Mouse (Mus musculus): ENCODE results near the gene Gpcpd1. TPM values are rescaled to one million over a fixed set of nuclear protein-coding genes. Genes with fewer than 3 reads are reported as not detected.
"Not testable (repeated sequence)": the region's sequence is repeated elsewhere in the genome, so short reads cannot be mapped to it uniquely, and the experiment has no call there.

Gpcpd1 gene
- total and polyA plus RNA-seq, 2 experiments from 2014 or later = 55.7 to 84.0 TPM

- TF ChIP-seq CTCF (IDR thresholded peaks at IDR 0.05) = no peak
- no peak for ATAC-seq (ENCODE audit: low FRiP score)
- WGBS = 92% methylated on average over 3 of the region's 3 CpGs
These were observed 4.6 kb upstream of the Gpcpd1 start for GRCm38 (mm10) chr2:132592126-132592525.

GRCm38 (mm10) chr2:132591579-132591978 lies 4.0 kb upstream of the Gpcpd1 start:
- H3K27ac ChIP-seq (ENCODE audit: low read depth, low read length); H3K9ac ChIP-seq (replicated peaks; ENCODE audit: low read length, poor library complexity, severe bottlenecking); H3K9me3 ChIP-seq (ENCODE audit: low read length); H3K27me3 ChIP-seq (ENCODE audit: insufficient read depth, low read length); ATAC-seq (ENCODE audit: low FRiP score); H3K4me1 ChIP-seq (ENCODE audit: insufficient read depth, low read length); H3K4me2 ChIP-seq (ENCODE audit: low read depth, low read length, poor library complexity, severe bottlenecking); H3K4me3 ChIP-seq (ENCODE audit: low read depth, low read length); H3K36me3 ChIP-seq (ENCODE audit: insufficient read depth, low read length); DNase-seq (ENCODE audit: low spot score): not testable (repeated sequence)
- WGBS = 83% methylated on average over 3 of the region's 3 CpGs

More at GRCm38 (mm10) chr2:132592126-132592525, 4.6 kb upstream of the Gpcpd1 start:
- Histone ChIP-seq H3K27ac (ENCODE audit: low read depth, low read length) (no peak overlapping the region), H3K36me3 (ENCODE audit: insufficient read depth, low read length) (no peaks in the 10 kb centered on the region), H3K4me1 (ENCODE audit: insufficient read depth, low read length) (no peaks in the 10 kb centered on the region), H3K9ac (replicated peaks; ENCODE audit: low read length, poor library complexity, severe bottlenecking) (no peak overlapping the region), H3K27me3 (ENCODE audit: insufficient read depth, low read length) (no peaks in the 10 kb centered on the region), H3K9me3 (ENCODE audit: low read length) (no peaks in the 10 kb centered on the region), H3K4me3 (ENCODE audit: low read depth, low read length) (no peak overlapping the region), H3K4me2 (ENCODE audit: low read depth, low read length, poor library complexity, severe bottlenecking) (no peak overlapping the region)
- no peak for DNase-seq (ENCODE audit: low spot score)

GRCm38 (mm10) chr2:132589906-132590538 lies 2.5 kb upstream of the Gpcpd1 start:
- H3K9me3 ChIP-seq (ENCODE audit: low read length) = no peaks in the 10 kb centered on the region
- H3K9ac ChIP-seq (replicated peaks; ENCODE audit: low read length, poor library complexity, severe bottlenecking) = no peak overlapping the region
- H3K36me3 ChIP-seq (ENCODE audit: insufficient read depth, low read length) = no peaks in the 10 kb centered on the region
- H3K27me3 ChIP-seq (ENCODE audit: insufficient read depth, low read length) = no peaks in the 10 kb centered on the region
- H3K4me3 ChIP-seq (ENCODE audit: low read depth, low read length) = no peak overlapping the region
- 85% methylated on average over 6 of the region's 6 CpGs for WGBS
- no peak for ATAC-seq (ENCODE audit: low FRiP score)
- no peak overlapping the region for H3K27ac ChIP-seq (ENCODE audit: low read depth, low read length)
- H3K4me2 ChIP-seq (ENCODE audit: low read depth, low read length, poor library complexity, severe bottlenecking) = no peak overlapping the region
- DNase-seq (ENCODE audit: low spot score) = no peak
- no peaks in the 10 kb centered on the region for H3K4me1 ChIP-seq (ENCODE audit: insufficient read depth, low read length)
- TF ChIP-seq CTCF (IDR thresholded peaks at IDR 0.05) = no peak

GRCm38 (mm10) chr2:132586006-132586405 lies 1.5 kb downstream of the Gpcpd1 start:
- no peak overlapping the region for H3K27ac ChIP-seq (ENCODE audit: low read depth, low read length)
- ATAC-seq (ENCODE audit: low FRiP score) (no peak), DNase-seq (ENCODE audit: low spot score) (no peak)
- H3K9me3 ChIP-seq (ENCODE audit: low read length) = no peaks in the 10 kb centered on the region
- H3K27me3 ChIP-seq (ENCODE audit: insufficient read depth, low read length) = no peaks in the 10 kb centered on the region
- no peaks in the 10 kb centered on the region for H3K4me1 ChIP-seq (ENCODE audit: insufficient read depth, low read length)
- no peak for TF ChIP-seq CTCF (IDR thresholded peaks at IDR 0.05)
- 77% methylated on average over 3 of the region's 3 CpGs for WGBS
- no peaks in the 10 kb centered on the region for H3K36me3 ChIP-seq (ENCODE audit: insufficient read depth, low read length)
- H3K4me3 ChIP-seq (ENCODE audit: low read depth, low read length) = no peak overlapping the region
- H3K9ac ChIP-seq (replicated peaks; ENCODE audit: low read length, poor library complexity, severe bottlenecking) = no peak overlapping the region
- no peak overlapping the region for H3K4me2 ChIP-seq (ENCODE audit: low read depth, low read length, poor library complexity, severe bottlenecking)

- TF ChIP-seq CTCF (IDR thresholded peaks at IDR 0.05) = no peak
- Histone ChIP-seq H3K4me1 (ENCODE audit: insufficient read depth, low read length) (no peaks in the 10 kb centered on the region), H3K36me3 (ENCODE audit: insufficient read depth, low read length) (no peaks in the 10 kb centered on the region), H3K4me3 (ENCODE audit: low read depth, low read length) (no peak overlapping the region), H3K27ac (ENCODE audit: low read depth, low read length) (no peak overlapping the region), H3K9me3 (ENCODE audit: low read length) (no peaks in the 10 kb centered on the region), H3K4me2 (ENCODE audit: low read depth, low read length, poor library complexity, severe bottlenecking) (no peak overlapping the region), H3K9ac (replicated peaks; ENCODE audit: low read length, poor library complexity, severe bottlenecking) (no peak overlapping the region), H3K27me3 (ENCODE audit: insufficient read depth, low read length) (no peaks in the 10 kb centered on the region)
- DNase-seq (ENCODE audit: low spot score) (no peak), ATAC-seq (ENCODE audit: low FRiP score) (no peak)
- WGBS = 81% methylated on average over 1 of the region's 1 CpGs
These were observed 3.3 kb downstream of the Gpcpd1 start for GRCm38 (mm10) chr2:132584191-132584590.

GRCm38 (mm10) chr2:132583126-132583525 lies 4.4 kb downstream of the Gpcpd1 start:
- Histone ChIP-seq H3K4me2 (ENCODE audit: low read depth, low read length, poor library complexity, severe bottlenecking) (no peak overlapping the region), H3K4me3 (ENCODE audit: low read depth, low read length) (no peak overlapping the region), H3K27me3 (ENCODE audit: insufficient read depth, low read length) (no peaks in the 10 kb centered on the region), H3K27ac (ENCODE audit: low read depth, low read length) (no peak overlapping the region), H3K9me3 (ENCODE audit: low read length) (no peaks in the 10 kb centered on the region), H3K4me1 (ENCODE audit: insufficient read depth, low read length) (no peaks in the 10 kb centered on the region), H3K36me3 (ENCODE audit: insufficient read depth, low read length) (no peaks in the 10 kb centered on the region), H3K9ac (replicated peaks; ENCODE audit: low read length, poor library complexity, severe bottlenecking) (no peak overlapping the region)
- WGBS = 66% methylated on average over 3 of the region's 3 CpGs
- TF ChIP-seq CTCF (IDR thresholded peaks at IDR 0.05) = no peak
- DNase-seq (ENCODE audit: low spot score) (no peak), ATAC-seq (ENCODE audit: low FRiP score) (no peak)

All from midbrain, postnatal 0 days (tissue).